Mouse (Mus musculus) G1E (cell line): ENCODE measurements at regions not wholly inside any gene's neighbourhood (a gene's known extent, or its start where the extent isn't known, plus 50 kb on each side); places are given as distances from the start of the nearest gene placed in this dataset.

Source experiments
- CTCF ChIP-seq: IDR thresholded peaks from 2 replicates; pipeline ENCODE4 v1.5.1; 2012; ENCODE audit warnings: low read depth, low read length, inconsistent platforms, mixed read lengths
- GATA1 ChIP-seq: IDR thresholded peaks from 2 replicates; pipeline ENCODE4 v1.6.1; 2012; ENCODE audit warnings: borderline replicate concordance, low read length, inconsistent platforms, mixed read lengths
- GATA2 ChIP-seq: IDR thresholded peaks from 2 replicates; pipeline ENCODE4 v1.6.1; 2012; ENCODE audit warnings: low read depth, low read length, inconsistent platforms, borderline replicate concordance
- POLR2AphosphoS5 ChIP-seq: IDR thresholded peaks from 2 replicates; pipeline ENCODE4 v1.6.1; 2012; ENCODE audit warnings: low read depth, low read length, inconsistent platforms; ENCODE audit not compliant: insufficient replicate concordance
- TAL1 ChIP-seq: conservative IDR thresholded peaks from 2 replicates; pipeline ENCODE4 v1.6.1; 2012; ENCODE audit warnings: low read depth, low read length, inconsistent platforms, mixed read lengths

- no peak for TF ChIP-seq CTCF
- TF ChIP-seq TAL1: no peak
- no peak for TF ChIP-seq POLR2AphosphoS5
- no peak for TF ChIP-seq GATA1
- TF ChIP-seq GATA2: no peak
These were observed 278.7 kb downstream of the Cenpw start for GRCm38 (mm10) chr10:29921658-29922057.
